Mouse (Mus musculus) heart, adult 2 months (tissue): Measurements from ENCODE around the gene Homer1.

Experiments
- CTCF ChIP-seq: fragments of 200-600 bp; IDR thresholded peaks from 2 replicates; pipeline ENCODE4 v1.8.1; 2022; ENCODE audit warnings: antibody characterized with exemption, mild to moderate bottlenecking, moderate library complexity
- EP300 ChIP-seq: fragments of 200-500 bp; IDR thresholded peaks from 2 replicates; pipeline ENCODE4 v1.6.1; 2011; ENCODE audit warnings: low read depth, low read length, control low read depth; ENCODE audit not compliant: insufficient read depth
- POLR2A ChIP-seq: fragments of 200-500 bp; IDR thresholded peaks from 2 replicates; pipeline ENCODE4 v1.6.1; 2011; ENCODE audit warnings: mild to moderate bottlenecking, low read depth, low read length, control low read depth; ENCODE audit not compliant: insufficient read depth

DNA sequence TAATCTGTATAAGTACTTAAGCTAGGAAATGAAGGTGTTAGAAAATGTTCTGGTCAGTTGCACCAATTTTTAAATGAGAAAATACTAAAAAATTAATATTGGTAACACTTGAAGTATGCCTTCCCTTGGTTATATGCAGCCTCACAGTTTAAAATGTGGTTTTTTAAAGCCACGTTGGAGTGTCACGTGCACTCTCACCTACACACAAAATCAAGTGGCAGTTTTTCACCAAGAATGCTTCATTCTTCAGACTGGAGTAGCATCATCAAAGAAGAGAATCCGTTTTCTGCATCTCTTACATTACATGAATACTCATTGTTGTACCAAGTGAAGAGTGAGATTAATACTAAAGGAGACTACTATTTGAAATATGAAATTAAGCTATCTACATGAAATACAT, 7.1 kb downstream of the Homer1 start:
- TF ChIP-seq CTCF (no peak), POLR2A (no peak), EP300 (no peak)
